Mouse (Mus musculus) gonadal fat pad, adult 2 months (tissue): Measurements from ENCODE around the gene Gbx1. TPM values are rescaled to one million over a fixed set of nuclear protein-coding genes. Genes with fewer than 3 reads are reported as not detected.

Experiments
- DNase-seq: peaks from one replicate; pipeline ENCODE4 v3.0.0-alpha.2; 2012; ENCODE audit warnings: low read depth
- polyA plus RNA-seq: library from polyadenylated mRNA; depleted of rRNA; stranded (reverse); fragments of >200 nt; gene quantifications from 2 replicates; pipeline ENCODE4 v1.2.3, GENCODE M21; 2012

Gene Gbx1
- polyA plus RNA-seq, 1 experiment = not detected

GRCm38 (mm10) chr5:24525360-24526189, 1.4 kb downstream of the Gbx1 start:
- no peak for DNase-seq

GRCm38 (mm10) chr5:24524522-24524921, 2.5 kb downstream of the Gbx1 start:
- no peak for DNase-seq

GRCm38 (mm10) chr5:24523806-24524205, 3.2 kb downstream of the Gbx1 start:
- DNase-seq = no peak

- DNase-seq = no peak
These were observed 5.6 kb downstream of the Gbx1 start for GRCm38 (mm10) chr5:24521366-24521765.

- no peak for DNase-seq
These were observed 14.7 kb downstream of the Gbx1 start for GRCm38 (mm10) chr5:24512271-24512670.

DNA sequence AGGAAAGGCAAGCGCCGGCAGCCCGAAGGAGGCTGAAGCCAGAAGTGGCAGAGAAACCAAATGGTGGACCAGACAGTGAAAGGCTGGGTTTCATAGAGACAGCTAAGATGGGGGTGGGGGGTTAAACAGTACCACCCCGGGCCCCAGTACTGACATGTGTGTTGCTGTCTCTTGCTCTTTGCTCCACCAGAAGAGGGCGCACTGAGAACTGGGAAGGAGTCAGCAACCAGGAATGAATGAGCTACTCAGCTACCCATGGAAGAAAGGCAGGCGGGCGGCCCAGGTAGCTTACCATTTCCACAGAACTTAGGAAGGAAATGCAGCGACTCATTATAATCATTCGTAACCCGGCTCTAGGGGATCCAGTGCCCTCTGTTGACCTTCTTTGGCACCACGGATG, 16.4 kb downstream of the Gbx1 start:
- DNase-seq = no peak

- no peak for DNase-seq
These were observed 18.6 kb downstream of the Gbx1 start for GRCm38 (mm10) chr5:24508406-24508805.

GRCm38 (mm10) chr5:24505513-24505912, 21.5 kb downstream of the Gbx1 start:
- DNase-seq = no peak

DNA sequence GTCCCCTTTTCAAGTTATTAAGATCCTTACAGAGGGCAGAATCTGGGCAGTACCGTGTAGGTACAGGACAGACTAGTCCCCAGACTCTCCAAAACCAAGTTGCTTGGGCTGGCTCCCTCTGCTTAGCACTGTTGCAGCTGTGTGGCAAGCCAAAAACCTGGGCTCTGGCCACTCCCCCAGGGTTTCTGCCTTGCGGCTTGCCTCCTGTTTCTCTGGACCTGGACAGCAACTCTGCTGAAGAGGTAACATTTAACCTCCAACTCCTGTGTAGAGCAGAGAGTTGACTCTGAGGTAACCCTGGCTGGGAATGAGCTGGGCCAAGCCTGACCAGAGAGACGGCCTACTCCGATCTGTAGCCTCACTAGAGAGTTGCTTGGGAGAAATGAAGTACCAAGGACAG, 24.2 kb downstream of the Gbx1 start:
- DNase-seq = no peak

DNA sequence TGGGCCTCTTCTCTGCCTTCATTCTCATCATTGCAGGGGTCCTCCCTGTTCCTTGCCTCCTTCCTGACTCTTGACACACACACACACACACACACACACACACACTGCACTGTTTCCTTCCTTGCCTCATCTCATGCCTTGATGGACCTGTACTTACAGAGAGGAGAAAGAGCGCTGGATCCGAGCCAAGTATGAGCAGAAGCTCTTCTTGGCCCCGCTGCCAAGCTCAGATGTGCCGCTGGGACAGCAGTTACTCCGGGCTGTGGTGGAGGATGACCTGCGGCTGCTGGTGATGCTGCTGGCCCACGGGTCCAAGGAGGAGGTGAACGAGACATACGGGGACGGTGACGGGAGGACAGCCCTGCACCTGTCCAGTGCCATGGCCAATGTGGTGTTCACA, 26.2 kb downstream of the Gbx1 start:
- no peak for DNase-seq

GRCm38 (mm10) chr5:24499113-24499512, 27.9 kb downstream of the Gbx1 start:
- no peak for DNase-seq

DNA sequence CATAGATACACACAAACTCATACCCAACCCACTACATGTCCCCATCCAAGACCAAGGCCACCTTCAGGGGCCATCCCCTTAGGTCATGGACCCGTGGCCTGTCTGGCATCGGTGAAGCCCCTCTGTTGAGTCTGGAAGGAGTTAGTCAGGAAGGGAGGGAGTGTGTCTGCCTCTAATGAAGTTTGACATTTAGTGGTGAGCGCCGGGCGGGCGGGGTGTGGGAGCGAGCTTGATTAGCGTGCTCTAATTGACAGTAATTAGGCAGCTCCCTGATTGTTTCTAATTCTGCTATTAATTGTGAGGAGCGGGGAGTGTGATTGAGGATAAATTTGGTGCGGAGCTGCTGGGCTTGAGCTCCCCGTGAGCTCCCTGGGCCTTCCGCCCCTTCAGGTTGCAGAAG, 29.5 kb downstream of the Gbx1 start:
- DNase-seq = no peak

- DNase-seq = no peak
These were observed 30.2 kb downstream of the Gbx1 start for GRCm38 (mm10) chr5:24496756-24497155.

DNA sequence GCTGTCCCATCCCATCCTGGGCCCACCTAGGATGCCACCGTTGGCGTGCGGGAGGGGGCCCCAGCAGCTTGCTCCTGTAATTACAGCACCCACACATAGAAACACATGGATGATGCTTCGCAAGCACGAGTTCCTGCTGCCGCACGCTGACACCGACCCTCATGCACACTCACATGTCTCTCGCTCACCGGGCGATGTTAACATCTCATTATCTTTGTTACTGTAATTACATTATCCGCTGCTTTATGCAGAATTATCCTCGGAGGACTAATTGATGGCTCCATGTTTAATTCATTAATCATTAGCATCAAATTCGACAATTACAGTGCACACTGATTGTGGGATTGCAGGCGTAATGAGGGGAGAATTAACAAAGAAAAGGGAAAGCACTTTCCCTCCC, 32.0 kb downstream of the Gbx1 start:
- DNase-seq = no peak

GRCm38 (mm10) chr5:24492546-24493285, 34.3 kb downstream of the Gbx1 start:
- DNase-seq = no peak

GRCm38 (mm10) chr5:24490413-24490920, 36.5 kb downstream of the Gbx1 start:
- DNase-seq = no peak

DNA sequence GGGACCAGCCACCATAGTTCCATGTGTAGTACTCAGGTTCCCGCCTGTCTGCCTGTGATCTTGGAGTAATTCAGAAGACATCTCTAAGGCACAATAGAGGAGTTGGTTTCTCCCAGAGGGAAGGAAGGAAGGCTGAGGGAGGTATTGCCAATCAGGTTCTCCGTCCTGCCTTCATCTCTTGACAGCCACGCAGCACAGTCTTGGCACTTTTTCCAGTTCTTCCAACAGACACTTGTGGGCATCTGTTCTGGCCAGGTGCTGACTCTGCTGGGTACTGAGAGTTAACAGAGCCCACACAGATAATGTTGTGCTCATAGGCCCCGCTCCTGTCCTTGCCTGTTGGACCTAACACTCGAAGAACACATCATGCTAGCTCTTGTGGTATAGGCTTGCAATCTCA, 40.3 kb downstream of the Gbx1 start:
- no peak for DNase-seq

DNA sequence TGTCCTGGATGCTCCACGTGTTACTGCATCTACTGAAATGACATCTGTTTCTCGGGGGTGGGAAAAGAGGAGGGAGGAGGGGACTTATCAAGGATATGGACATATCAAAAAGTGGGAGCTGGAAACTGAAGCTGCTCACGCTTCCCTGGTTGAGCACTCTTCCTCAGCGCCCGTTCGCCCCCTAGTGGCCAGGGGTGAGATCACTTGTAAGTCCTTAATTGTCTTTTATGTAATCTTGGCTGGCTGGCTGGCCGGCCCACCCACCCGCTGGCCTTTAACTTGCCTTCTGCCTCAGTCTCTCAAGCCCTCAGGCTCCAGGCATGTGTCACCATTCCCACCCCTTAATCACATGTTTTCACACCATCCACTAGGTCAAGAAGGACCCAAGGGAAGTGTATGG, 40.9 kb downstream of the Gbx1 start:
- DNase-seq = no peak

GRCm38 (mm10) chr5:24484963-24485362, 42.0 kb downstream of the Gbx1 start:
- no peak for DNase-seq

- no peak for DNase-seq
These were observed 43.7 kb downstream of the Gbx1 start for GRCm38 (mm10) chr5:24483326-24483725.

GRCm38 (mm10) chr5:24482247-24483079, 44.5 kb downstream of the Gbx1 start:
- no peak for DNase-seq

GRCm38 (mm10) chr5:24481647-24482046, 45.4 kb downstream of the Gbx1 start:
- no peak for DNase-seq
